Mouse (Mus musculus) thymus, adult 2 months (tissue): ENCODE results near the gene Secisbp2l.

Experiments
- CTCF ChIP-seq: fragments of 200-500 bp; IDR thresholded peaks from 2 replicates; pipeline ENCODE4 v1.5.1; 2012; ENCODE audit warnings: mild to moderate bottlenecking, control low read depth, low read length, moderate library complexity, borderline replicate concordance; ENCODE audit not compliant: control insufficient read depth, poor library complexity, insufficient read depth; ENCODE audit errors: extremely low read depth
- POLR2A ChIP-seq: fragments of 200-500 bp; IDR thresholded peaks from 2 replicates; pipeline ENCODE4 v1.6.1; 2012; ENCODE audit warnings: mild to moderate bottlenecking, low read length, control low read depth, moderate library complexity; ENCODE audit not compliant: control insufficient read depth, poor library complexity, insufficient read depth; ENCODE audit errors: extremely low read depth

- no peak for TF ChIP-seq POLR2A
- TF ChIP-seq CTCF: no peak
Observed at GRCm38 (mm10) chr2:125781006-125781405, 1.7 kb downstream of the Secisbp2l start.
